Mouse (Mus musculus) T-cell, adult 2 months (primary cell): Measurements from ENCODE around the gene Zfp326.
"Not testable (repeated sequence)": the region's sequence is repeated elsewhere in the genome, so short reads cannot be mapped to it uniquely, and the experiment has no call there.

ENCODE experiments used
- DNase-seq: peaks from one replicate; pipeline ENCODE4 v3.0.0; 2022; ENCODE audit warnings: low spot score

Gene Zfp326

GRCm38 (mm10) chr5:105876068-105876924 is at the start of gene Zfp326:
Zfp326 (plus strand) TSS chr5:105876565.
- peak; percentile 80 for DNase-seq

- DNase-seq, result no peak
These were observed 49.4 kb upstream of the Zfp326 start for GRCm38 (mm10) chr5:105826916-105827510.

GRCm38 (mm10) chr5:105828050-105828449 is 48.3 kb upstream of the Zfp326 start:
- DNase-seq, result no peak

- no peak for DNase-seq
These were observed 47.3 kb upstream of the Zfp326 start for GRCm38 (mm10) chr5:105829008-105829586.

GRCm38 (mm10) chr5:105832140-105832539 is 44.2 kb upstream of the Zfp326 start:
- DNase-seq, result no peak

- DNase-seq, result no peak
These were observed 42.4 kb upstream of the Zfp326 start for GRCm38 (mm10) chr5:105833923-105834322.

GRCm38 (mm10) chr5:105836006-105836405 is 40.4 kb upstream of the Zfp326 start:
- no peak for DNase-seq

GRCm38 (mm10) chr5:105839740-105840310 is 36.5 kb upstream of the Zfp326 start:
- peak; percentile 15 for DNase-seq

GRCm38 (mm10) chr5:105844044-105844753 is 32.2 kb upstream of the Zfp326 start:
- no peak for DNase-seq

GRCm38 (mm10) chr5:105845041-105845440 is 31.3 kb upstream of the Zfp326 start:
- DNase-seq, result no peak

- DNase-seq, result no peak
These were observed 28.6 kb upstream of the Zfp326 start for GRCm38 (mm10) chr5:105847726-105848125.

- no peak for DNase-seq
These were observed 27.1 kb upstream of the Zfp326 start for GRCm38 (mm10) chr5:105849222-105849621.

GRCm38 (mm10) chr5:105849643-105850042 is 26.7 kb upstream of the Zfp326 start:
- DNase-seq, result no peak

- no peak for DNase-seq
These were observed 23.1 kb upstream of the Zfp326 start for GRCm38 (mm10) chr5:105853271-105853670.

- no peak for DNase-seq
These were observed 18.9 kb upstream of the Zfp326 start for GRCm38 (mm10) chr5:105857486-105857885.

GRCm38 (mm10) chr5:105858754-105859694 is 17.3 kb upstream of the Zfp326 start:
- DNase-seq, result no peak

GRCm38 (mm10) chr5:105859716-105860460 is 16.5 kb upstream of the Zfp326 start:
- no peak for DNase-seq

GRCm38 (mm10) chr5:105860461-105860835 is 15.9 kb upstream of the Zfp326 start:
- no peak for DNase-seq

GRCm38 (mm10) chr5:105861616-105862015 is 14.7 kb upstream of the Zfp326 start:
- DNase-seq, result no peak

GRCm38 (mm10) chr5:105865110-105865628 is 11.2 kb upstream of the Zfp326 start:
- not testable (repeated sequence) for DNase-seq
